Mouse (Mus musculus) pancreas, adult 10 weeks (tissue): ENCODE measurements around the gene Faxc. TPM values are rescaled to one million over a fixed set of nuclear protein-coding genes. Genes with fewer than 3 reads are reported as not detected.

Experiments
- polyA plus RNA-seq: library from polyadenylated mRNA; stranded (reverse); fragments of 350-450 nt; fragmentation: Illumina TruSeq; extraction: RNeasy Lipid Tissue Mini Kit (QIAGEN cat#74804); gene quantifications from one replicate; pipeline ENCODE4 v1.2.3, GENCODE M21; 2015; ENCODE audit warnings: low read depth, low replicate concordance; ENCODE audit not compliant: insufficient read depth

The Faxc gene
- 0.41 TPM for polyA plus RNA-seq

GRCm38 (mm10) chr4:21930971-21931771 is at the start of gene Faxc:
Gene Faxc (plus strand): TSS chr4:21931329.

Other genes starting within 250 kb of the Faxc start
- not detected for gene Prdm13, start 245.4 kb upstream of the Faxc start, polyA plus RNA-seq
- gene Ccnc, start 203.6 kb upstream of the Faxc start, polyA plus RNA-seq, result 6.3 TPM
- 2.8 TPM for gene Usp45, start 164.2 kb upstream of the Faxc start, polyA plus RNA-seq
- gene Tstd3, start 164.1 kb upstream of the Faxc start, polyA plus RNA-seq, result 2.3 TPM
- gene Pnisr, start 83.7 kb upstream of the Faxc start, polyA plus RNA-seq, result 37.7 TPM
- gene Coq3, start 51.7 kb upstream of the Faxc start, polyA plus RNA-seq, result 3.4 TPM